Mouse (Mus musculus) brain, embryonic 14.5 days (tissue): ENCODE results near the gene Tyk2. TPM values are rescaled to one million over a fixed set of nuclear protein-coding genes. Genes with fewer than 3 reads are reported as not detected.

Experiments
- DNase-seq: peaks from one replicate; pipeline ENCODE4 v3.0.0-alpha.2; 2011; ENCODE audit warnings: low read depth
- CTCF ChIP-seq: fragments of 200-500 bp; IDR thresholded peaks from 2 replicates; pipeline ENCODE4 v1.5.1; 2012; ENCODE audit warnings: inconsistent platforms, mild to moderate bottlenecking, moderate library complexity, borderline replicate concordance; ENCODE audit not compliant: insufficient read depth, insufficient read length; ENCODE audit errors: extremely low read depth
- POLR2A ChIP-seq: fragments of 200-500 bp; IDR thresholded peaks from 2 replicates; pipeline ENCODE4 v1.6.1; 2012; ENCODE audit warnings: mild to moderate bottlenecking, inconsistent platforms, borderline replicate concordance; ENCODE audit not compliant: poor library complexity, insufficient read depth, insufficient read length, severe bottlenecking; ENCODE audit errors: extremely low read depth
- polyA plus RNA-seq: library from polyadenylated mRNA; depleted of rRNA; stranded (reverse); fragments of >200 nt; gene quantifications from 2 replicates; pipeline ENCODE4 v1.2.3, GENCODE M21; 2012

Gene Tyk2
- polyA plus RNA-seq, 1 experiment: 16.2 TPM

DNA sequence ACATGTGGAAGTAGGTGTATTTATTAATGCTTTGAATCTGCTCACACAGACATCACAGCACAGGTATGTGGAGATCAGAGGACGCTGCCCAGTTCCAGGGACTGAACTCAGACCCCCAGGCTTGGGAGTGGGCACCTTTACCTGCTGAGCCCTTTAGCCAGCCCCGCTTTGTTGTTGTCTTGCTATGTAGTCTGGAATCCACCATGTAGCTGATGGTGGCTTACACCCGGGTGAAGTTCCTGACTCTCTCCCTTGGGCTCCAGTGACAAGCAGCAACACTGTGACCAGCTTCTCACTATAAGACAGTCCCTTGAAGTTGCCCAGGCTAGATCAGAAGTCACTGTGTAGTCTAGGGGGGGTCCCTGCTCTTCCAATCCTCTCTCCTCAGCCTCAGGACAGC is 13.3 kb upstream of the Tyk2 start:
- no peak for DNase-seq
- no peak for TF ChIP-seq POLR2A

DNA sequence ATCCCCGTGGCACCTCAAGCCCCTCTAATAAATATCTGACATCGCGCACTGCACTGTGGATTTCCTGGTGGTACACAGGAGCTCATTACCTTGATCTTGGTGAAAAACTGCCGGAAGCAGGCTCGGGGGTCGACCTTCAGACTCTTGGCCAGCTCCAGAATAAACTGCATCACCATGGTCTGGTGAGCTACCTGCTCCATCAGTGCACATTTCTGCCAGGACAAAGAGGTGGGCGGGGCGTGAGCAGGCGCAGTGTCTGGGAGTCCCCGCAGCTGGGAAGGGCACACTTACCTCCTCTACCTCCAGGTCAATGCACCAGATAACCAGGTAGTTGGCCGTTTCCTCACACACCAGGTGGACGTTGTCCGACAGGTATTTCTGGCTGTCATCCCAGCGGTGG is 10.9 kb upstream of the Tyk2 start:
- no peak for TF ChIP-seq CTCF
- TF ChIP-seq POLR2A: no peak
- no peak for DNase-seq

DNA sequence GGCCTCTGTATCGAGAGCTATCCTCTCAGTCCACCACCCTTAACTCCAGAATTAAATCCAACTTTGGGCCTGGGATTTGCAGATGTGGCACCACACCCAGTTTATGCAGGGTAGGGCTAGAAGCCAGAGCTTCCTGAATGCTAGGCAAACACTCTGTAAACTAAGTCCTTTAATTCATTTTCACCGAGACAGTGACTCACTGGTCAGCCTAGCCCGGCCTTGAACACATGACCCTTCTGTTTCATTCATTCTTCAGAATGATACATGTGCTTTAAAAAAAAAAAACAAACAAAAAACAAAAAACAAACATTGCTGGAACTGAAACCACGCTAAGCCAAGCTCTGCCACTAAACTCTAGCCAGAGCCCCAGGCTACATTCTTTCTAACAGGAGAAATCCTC is 7.3 kb upstream of the Tyk2 start:
- DNase-seq: no peak
- no peak for TF ChIP-seq POLR2A
- TF ChIP-seq CTCF: no peak

DNA sequence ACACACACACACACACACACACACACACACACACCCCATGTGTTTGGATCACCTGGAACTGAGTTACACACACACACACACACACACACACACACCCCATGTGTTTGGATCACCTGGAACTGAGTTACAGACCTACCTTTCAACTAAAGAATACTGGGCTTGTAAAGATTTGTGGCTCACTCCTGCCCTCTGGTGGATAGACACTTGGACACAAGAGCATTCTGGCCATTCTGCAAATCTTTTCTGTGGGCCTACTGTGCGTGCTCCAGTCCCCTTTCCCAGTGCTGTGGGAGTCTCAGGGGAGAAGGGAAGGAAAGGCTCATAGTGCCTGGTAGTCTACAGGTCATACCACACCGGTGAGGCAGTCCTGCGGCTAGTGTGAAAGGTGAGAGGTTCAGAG is 6.2 kb upstream of the Tyk2 start:
- no peak for TF ChIP-seq POLR2A
- TF ChIP-seq CTCF: peak; percentile 64; the same call in 1 of the 2 replicates
- DNase-seq: peak; percentile 73

DNA sequence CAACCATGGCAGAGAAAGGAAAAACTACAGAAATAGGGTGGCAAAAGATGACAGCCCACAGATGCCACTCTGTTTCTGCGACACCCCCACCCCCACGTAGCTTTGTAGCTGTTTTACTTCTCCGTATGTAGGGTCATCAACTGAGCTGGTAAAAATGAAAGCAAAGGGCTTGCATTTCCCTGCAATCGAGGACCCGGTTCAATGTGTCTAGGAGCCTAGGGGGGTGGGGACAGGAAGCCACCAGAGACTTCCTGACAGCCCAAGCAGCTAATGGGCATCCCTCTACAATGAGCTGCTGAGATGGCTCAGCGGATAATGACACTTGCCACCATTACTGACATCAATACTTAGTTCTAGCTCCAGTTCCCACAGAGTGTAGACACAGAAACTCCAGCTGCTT is 5.4 kb upstream of the Tyk2 start:
- TF ChIP-seq CTCF (no peak), POLR2A (no peak)
- no peak for DNase-seq

DNA sequence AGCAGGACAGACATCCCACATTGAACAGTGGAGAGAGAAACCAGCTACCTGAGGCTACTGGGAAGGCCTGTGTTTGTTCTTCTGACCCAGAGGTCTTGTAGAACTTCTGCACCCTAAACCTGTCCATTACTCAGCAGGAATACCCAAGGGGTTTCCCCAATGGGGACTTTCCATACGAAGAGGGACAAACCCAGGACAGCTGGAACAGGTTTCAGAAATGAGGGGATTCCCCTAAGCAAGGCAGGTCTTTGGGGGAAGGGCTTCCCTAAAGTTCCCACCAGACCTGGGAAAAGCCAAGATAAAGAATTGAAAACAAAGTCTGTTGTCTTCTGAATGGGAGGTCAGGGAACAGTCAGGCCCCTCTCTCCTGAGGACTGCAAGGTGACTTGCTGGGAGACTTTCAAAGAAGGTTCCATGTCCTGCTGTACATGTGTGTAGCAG is 4.9 kb upstream of the Tyk2 start:
- TF ChIP-seq POLR2A (no peak), CTCF (no peak)
- DNase-seq: no peak

DNA sequence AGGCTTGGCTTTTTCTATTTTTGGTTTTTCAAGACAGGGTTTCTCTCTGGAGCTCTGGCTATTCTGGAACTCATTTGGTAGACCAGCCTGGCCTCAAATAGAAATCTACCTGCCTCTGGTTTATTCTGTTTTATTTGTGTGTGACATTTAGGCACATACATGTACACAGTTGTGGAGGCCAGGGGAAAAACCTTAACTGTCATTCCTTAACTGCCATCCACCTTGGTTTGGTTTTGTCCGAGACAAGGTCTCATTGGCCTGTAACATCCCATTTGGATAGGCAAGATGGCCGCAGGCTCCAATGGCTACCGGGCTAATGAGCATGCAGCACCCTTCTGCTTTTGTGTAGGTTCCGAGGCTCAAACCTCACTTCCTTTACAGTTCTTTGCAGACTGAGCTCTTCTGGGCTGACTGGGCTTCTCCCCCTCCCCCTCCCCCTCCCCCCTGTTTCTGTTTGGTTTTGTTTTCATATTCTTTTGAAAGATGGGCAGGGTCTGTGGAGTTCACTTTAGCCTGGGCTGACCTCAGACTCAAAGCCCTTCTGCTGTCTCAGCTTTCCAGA is 4.4 kb upstream of the Tyk2 start:
- no peak for DNase-seq
- TF ChIP-seq CTCF: no peak

DNA sequence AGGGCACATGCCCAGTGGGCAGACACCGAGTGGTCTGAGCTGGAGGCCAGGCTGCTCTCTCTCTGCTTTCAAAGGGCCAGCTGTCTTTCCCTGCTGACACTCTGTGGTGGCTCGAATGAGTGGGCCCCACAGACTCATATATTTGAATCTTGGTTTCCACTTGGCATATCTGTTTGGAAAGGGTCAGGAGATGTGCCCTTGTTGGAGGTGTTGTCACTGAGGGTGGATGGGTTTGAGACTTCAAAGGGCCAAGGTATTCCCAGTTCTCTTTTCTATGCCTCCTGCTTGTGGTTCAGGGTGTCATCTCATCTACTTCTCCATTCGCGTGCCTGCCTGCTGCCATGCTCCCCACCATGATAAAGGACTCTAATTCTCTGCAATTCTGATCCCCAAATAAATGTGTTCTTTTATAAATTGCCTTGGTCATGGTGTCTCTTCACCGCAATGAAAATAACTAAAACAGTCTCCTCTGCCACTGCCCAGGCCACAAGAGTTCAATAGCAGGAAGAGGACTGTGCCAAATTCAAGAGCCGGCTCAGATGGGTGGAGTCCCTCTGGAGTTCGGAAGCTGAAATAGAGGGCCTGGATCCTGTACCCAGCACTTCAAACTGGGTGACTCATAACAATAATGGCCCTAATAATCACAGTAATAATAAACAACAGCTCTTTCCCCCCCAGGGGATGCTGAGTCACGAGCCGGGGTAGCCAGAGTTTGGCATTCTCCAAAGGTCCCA is 3.7 kb upstream of the Tyk2 start:
- no peak for TF ChIP-seq CTCF
- TF ChIP-seq POLR2A: no peak
- no peak for DNase-seq

DNA sequence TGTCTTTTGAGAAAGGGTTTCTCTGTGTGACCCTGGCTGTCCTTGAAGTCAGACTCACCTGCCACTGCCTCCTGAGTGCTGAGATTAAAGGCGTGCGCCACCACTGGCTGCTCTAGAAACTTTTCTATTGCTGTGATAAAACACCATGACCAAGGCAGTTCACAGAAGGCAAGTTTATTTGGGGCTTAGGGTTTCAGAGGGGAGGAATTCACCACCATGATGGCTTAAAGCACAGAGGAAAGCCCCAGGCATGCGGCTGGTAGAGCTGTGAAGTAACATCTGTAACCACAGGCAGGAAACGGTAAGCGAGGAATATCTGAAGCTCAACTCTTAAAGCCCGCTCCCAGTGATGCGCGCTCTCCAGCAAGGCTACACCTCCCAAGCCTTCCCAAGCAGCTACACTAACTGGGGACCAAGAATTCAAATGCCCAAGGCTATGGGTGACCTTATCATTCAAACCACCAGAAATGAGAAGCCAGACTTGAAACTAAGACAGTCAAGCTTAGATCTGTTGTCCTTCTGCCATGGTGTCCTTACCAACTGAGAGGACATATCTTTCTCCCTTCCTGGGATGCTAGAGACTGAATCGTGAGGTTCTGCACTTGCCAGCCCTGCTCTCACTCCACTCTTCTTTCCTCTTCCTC is 2.1 kb upstream of the Tyk2 start:
- DNase-seq: no peak
- TF ChIP-seq POLR2A (no peak), CTCF (no peak)

DNA sequence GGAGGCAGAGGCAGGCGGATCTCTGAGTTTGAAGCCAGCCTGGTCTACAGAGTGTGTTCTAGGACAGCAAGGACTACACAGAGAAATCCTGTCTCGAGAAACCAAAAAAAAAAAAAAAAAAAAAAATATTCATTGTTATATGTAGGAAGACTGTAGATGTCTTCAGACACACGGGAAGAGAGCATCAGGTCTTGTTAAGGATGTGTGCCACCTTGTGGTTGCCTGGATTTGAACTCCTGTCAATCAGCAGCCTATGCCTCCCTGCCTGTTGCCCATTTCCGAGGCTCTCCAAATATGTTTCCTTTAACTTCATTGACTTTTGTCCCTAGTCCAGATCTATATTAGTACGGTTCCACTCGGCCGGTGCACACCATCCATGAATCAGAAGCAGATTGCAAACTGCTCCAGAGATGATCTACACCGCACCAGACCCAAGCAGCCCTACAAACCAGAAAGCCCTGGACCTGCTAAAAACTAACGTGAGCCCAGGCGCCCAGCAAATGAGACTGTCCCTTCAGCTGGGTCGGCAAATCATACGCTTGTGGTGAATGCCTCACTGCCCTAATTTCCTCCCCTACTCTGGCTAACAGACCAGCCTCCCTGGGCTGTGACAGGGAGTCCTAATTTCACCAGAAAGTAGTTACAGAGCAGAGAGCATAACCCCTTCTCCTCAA is 1.2 kb upstream of the Tyk2 start:
- DNase-seq: peak; percentile 39
- TF ChIP-seq CTCF (no peak; the same call in 1 of the 2 replicates), POLR2A (no peak)

DNA sequence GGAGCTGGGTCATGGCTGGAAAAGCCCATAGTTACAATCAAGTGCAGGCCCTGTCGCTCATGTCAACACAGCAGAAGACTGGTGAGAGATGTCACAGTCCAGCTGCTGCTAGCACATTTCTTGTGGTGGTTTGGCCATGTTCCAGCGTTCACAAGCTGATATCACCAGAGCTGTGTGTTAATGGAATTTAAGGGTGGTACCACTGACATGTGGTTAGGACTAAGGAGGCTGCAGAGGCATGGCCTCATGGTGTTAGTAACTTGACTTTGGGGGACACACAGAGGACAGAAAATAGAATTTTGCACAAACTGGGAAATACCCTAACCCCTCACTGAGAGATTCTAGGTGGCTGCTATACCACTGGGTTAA is 4.8 kb downstream of the Tyk2 start:
- no peak for TF ChIP-seq CTCF
- no peak for TF ChIP-seq POLR2A
- DNase-seq: no peak

DNA sequence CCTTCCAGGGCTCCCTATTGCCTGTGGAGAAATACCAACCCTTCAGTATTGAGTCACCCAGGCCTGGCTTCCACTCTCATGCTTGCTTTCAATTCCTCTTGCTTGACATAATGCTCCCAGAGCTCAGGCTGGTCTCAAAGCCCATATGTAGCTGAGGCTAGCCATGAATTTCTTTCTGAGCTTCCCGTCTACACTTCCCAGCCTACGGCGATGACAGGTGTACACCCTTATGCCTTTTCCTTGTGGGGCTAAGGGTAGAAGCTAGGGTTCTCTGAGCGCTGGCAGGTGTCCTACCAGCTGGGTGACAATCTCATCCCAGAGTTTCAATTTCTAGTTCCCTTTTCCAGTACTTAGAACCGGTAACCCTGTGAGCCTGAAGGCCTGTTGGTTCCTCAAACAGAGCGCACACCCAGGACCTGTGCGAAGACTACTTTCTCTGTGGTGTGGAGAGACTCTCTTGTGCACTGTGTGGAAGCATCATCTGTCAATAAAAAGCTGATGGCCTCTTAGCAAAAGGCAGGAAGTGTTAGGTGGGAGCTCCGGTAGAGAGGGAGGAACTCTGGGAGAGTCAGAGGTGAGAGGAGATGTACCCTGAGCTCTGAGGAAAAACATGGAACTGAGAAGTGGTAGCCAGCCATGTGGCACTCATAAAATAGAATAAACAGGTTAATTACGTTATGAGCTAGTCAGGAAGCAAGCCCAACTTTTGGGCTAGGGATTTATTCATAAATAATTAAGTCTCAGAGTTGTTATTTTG is 5.4 kb downstream of the Tyk2 start:
- no peak for DNase-seq
- TF ChIP-seq CTCF (no peak), POLR2A (no peak)

DNA sequence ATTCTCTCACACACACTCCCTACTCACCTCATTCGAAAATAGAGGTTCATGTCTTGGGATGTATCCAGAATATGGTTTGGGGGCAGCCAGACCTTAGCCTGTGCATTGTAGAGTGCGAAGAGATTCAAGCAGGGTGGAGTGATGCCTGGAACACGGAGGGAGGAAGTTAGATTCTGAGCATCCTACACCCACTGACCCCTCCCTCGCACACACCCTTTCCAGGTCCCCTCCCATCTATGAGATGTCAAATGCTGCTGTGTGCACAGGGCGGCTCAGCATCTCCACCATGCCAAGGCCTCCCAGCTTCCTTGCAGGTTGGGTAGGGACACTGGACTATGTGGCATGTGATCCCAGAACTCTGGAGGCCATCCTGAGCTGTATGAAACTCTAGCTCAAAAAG is 6.2 kb downstream of the Tyk2 start:
- no peak for DNase-seq
- TF ChIP-seq CTCF (no peak), POLR2A (no peak)
